Mouse (Mus musculus) gastrocnemius, adult 8-10 months (tissue): ENCODE measurements at regions not wholly inside any gene's neighbourhood (a gene's known extent, or its start where the extent isn't known, plus 50 kb on each side); places are given as distances from the start of the nearest gene placed in this dataset.

Experiments
- DNase-seq, 2 experiments: peaks; one replicate each; pipeline ENCODE4 v3.0.0; 2022; ENCODE audit warnings: low spot score in 2 of 2

DNA sequence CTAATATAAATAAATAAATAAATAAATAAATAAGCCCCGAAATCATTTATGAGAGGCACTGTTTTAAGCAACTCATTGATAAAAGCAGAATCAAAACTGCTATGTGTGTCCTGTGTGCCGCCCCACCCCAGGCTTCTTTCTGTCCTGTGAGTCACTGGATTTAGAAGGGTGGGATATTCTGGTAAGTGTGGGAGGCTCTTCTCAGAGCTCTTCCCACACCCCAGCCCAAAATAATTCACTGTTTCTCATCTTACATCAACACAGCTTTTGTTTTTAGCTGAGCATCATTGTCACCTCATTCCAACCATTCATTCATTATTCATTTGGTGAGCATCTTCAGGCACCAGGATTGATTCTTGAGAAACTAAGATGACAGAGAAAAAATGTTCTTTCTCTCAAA, 118.4 kb downstream of the Barx2 start:
- DNase-seq = no peak

DNA sequence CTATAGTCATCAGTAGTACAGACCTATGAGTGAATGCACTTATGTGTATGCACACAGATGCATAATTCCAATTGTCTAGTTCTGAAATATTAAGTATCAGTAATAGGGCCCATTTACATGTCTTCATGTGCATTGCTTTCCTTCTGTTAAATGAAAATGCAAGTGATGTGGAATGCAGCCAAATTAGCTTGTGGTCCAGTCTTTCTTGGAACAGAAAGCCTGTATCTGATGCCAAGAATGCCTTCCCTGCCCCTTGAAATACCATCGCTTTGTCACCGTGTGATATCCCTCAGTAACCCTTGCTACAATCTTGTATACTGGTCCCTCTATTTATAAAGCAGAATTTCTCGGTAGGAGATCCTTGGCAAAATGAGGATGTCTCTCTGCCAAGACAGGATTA, 137.3 kb downstream of the Barx2 start:
- DNase-seq = no peak

DNA sequence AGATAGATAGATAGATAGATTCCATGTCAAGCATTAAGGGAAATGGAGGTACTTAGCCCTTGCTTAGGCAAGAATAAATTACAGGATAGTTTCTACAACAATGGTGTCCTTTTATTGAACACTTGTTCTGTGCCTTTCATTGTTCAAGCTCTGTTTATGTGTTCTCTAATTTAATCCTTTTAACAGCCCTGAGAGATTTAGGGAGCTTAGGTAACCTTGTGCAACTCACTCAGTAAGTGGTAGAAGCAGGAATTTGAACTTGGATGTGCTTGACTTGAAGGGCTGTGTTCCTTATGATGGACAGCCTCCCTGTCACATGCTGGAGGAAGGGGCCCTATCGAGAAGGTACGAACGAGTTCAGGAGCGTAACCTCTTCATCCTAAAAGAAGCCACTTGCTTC, 147.9 kb downstream of the Barx2 start:
- DNase-seq = no peak

DNA sequence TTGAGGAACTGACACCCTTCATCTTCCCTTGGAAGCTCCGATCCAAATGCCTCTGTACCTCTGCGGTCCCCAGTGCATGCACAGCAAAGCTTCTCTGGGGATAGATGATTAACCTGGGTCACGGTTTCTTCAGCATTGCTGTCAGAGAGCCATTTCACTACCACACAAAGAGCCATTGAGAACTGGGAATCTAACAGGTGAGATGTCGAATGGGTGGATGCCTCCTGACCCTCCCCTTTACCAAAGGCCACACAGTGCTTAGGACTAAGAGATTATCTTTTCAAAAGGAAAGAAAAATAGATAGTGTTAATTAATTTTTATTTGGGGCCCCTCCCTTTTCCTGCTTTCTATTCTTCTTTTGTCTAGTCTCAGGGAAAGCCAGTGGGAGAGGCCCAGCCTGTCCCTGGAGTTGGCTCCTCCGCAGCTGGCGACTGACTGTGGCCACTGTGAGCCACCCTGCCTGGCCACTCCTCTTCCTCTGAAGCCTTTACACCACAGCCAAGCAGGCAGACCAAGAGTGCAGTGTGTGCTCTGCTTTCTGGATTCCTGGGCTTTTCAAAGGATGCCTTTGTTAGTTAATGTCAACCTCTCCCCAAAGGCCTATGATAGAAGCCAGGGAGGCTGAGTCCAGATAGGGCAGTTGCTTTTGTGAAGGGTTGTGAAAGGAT, 155.2 kb downstream of the Barx2 start:
- no peak for DNase-seq

DNA sequence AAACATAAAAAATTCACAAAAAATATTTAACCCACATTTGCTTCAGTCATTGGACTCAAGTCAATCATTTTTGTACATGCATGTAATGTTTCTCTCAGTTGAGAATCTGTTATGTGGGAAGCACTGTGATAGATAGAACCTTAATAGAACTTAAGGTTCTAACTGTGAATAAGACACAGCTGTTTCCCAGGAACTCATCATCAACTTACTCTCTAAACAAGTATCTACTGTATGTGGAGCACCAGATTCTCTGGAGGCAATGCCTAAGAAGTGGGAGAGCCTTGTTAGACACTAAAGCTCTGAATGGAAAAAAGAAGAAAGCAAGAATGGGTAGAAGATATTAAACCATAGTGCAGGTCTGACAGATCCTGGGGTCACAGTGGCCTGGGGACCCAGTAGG, 182.8 kb downstream of the Barx2 start:
- DNase-seq = no peak

DNA sequence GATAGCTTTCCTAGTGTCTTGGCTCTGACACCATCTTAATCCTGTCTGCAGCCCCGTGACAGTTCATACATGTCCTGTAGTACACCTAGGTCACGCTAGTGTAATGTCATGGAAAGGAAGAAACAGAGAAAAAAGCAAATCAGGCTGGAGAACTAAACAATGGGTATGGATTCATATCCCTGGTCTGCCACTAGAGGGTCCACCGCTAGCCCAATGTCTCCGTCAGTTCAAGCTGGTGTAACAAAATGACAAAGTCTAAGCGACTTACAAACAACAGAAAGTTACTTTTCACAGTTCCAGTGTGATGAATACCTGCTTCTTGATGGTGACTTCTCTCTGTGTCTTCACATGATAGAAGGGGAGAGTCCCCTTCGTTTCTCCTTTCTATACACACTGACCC, 194.0 kb downstream of the Barx2 start:
- DNase-seq = no peak

DNA sequence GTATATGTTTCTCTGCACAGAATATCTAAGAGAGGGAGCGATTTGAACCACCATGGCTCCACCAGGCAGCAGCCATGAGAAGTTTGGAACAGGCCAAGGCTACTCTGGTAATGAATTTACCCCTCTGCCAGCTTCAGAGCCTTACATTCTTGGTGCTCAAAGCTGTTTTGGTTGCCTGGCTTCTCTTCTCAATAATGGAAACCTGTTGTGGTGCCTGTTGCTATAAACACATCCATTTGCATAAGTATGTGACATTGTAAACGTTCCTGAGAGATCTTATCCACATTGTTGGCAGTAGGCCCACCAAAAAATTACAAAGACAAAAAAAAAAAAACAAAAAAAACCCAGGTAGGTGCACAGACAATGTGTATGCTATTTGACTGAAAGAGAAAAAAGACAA, 203.2 kb downstream of the Barx2 start:
- DNase-seq = no peak

DNA sequence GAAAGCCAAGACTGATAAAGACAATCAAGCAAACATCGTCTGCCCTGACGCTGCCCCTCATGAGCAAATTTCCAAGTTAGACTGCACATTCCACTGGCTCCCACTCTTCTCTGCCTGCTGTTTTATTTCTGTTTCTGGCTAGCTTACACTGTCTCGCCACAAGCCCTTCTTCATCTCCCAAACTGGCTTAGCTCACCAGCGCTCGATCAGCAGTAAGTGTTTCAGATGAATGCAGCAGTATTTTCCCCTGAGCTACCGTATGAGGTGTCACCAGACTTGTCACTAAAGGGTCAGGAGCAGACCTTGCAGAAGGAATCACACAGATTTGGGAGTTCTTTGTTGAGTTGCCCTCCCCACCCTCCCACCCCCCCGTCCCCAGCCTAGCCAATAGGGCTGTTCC, 206.6 kb downstream of the Barx2 start:
- no peak for DNase-seq

DNA sequence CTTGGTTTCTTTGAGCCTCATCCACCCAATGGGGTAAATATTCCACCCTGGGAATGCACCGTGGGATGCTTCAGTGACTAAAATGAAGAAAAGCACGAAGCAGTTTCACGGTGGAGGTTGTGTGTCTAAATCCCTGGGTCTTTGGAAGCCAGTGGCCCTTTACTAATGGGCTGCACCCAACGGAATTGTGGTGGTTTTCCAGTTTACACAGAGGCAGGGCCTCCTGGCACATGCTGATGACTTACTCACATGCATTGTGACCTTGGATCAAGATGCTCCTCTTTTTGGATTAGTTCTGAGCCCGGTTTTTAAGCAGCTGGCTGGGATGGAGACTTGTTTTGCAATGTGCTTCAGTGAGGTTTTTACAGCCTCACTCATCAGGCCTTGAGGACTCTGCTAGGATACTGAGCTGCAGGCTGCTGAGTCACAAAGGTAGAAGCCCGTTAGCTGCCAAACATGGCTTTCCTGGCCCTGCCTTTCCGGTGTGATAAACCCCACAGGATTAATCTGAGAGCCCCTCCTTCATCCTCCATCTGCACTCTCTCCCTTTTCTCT, 222.3 kb downstream of the Barx2 start:
- no peak for DNase-seq

DNA sequence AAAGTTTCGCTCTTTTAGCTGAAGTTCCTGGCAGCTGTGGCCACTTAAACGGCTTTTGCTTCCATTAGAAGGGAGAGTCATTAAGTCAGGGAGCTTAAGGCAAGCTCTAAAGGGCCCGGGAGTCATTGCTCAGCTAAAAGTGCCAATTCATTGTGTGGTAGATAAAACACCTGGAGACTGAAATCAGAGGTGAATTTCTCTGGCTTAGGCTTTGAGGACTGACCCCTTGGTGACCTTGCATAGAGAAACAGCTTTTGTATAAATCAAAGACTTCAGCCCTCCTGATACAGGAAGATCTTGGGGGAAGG, 224.1 kb upstream of the Tmem45b start:
- no peak for DNase-seq

DNA sequence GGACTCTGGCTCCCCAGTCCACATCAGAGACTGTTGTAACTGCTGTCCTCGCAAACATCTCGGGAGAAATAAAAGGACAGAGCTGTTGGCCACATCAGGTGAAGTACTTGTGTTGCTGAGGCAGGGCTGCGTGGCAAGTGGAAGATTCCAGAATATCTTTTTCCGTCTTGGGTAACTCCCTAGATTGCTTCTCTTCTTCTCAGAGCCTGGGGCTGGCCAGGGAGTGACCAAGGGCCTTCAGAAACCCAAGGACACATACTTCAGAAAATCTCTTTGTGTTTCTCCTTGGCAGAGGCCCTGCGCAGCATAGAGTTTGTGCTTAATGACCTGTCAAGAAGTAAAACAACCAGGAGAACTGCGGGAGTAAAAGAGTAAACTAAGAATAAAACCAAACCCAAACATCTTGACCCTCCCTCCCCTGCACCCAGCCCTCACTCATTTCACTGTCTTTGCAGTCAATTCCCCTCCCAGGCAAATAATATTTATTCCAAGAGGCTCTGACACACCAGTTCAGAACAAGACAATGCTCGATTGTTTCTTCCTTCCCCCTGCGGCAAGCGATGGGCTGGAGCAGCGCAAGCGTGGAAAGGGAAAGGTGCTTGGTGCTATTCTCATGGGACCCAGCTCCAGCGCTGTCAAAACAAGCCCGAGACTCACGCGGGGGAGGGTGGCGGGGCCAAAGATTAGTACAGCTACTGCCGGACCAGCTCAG, 223.6 kb upstream of the Tmem45b start:
- DNase-seq = no peak

DNA sequence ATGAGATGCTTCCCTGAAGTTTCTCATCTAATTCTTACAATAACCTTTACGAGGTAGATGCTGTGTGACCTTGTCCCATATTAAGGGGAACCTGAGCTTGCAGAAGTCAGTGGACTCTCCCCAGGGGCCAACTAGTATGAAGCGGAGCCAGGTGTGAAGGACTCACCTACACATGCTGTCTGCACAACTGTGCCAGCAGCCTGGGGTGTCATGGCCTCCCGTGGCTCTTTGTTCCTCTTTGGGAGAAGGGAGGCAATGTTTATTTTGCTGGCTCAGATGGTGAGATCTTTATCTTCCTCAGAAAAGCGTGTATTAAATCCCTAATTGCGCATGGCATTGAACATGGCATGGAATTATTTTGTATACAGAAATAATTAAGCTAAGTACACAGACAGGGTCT, 222.2 kb upstream of the Tmem45b start:
- DNase-seq = no peak

DNA sequence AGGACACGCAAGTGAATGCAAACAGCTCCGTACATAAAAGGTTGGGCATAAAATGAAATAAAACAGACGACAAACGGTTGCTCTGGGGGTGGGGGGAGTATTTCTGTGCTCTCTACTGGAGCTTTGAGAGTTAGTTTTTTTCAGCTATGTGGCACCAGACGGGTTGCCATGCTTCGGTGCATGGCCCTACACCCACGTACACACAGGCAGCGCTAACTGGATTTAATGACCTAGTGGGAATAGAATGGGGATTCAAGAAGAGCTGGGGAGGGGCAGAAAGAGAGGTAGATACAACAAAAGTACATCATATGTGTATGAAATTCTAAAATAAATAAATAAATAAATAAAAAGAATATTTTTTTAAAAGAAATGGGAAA, 220.5 kb upstream of the Tmem45b start:
- no peak for DNase-seq

DNA sequence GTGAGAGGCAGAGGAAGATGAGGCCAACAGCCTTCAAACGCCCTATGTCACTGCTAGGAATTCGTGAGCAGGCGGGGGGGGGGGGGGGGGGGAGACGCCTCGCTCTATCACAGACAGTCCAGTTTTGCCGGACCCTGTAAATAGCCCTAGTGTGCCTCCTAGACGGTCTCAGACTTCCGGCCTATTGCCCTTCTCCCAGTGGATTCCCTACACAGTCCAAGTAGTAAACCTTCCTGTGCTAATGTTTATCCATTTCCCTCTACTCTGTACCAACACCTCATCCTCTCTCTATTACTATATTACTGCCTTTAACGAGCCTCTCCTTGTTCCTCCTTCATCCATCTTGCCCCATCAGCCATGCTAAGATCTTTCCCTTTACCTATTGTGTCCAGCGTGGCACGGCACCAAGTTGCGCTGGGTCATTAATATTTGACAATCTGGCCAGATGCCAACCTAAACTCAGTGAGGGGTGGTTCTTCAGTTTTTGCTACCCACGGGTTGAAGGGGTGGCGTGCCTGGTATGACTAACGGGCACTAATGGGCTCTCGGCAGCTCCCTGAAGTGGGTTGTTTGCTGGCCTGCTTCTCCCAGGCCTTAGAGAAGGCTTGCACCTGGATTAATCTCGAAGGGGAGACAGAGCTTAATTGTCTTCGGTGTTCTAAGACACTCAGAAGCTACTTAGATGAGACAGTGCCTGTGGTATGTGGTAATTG, 220.0 kb upstream of the Tmem45b start:
- no peak for DNase-seq

DNA sequence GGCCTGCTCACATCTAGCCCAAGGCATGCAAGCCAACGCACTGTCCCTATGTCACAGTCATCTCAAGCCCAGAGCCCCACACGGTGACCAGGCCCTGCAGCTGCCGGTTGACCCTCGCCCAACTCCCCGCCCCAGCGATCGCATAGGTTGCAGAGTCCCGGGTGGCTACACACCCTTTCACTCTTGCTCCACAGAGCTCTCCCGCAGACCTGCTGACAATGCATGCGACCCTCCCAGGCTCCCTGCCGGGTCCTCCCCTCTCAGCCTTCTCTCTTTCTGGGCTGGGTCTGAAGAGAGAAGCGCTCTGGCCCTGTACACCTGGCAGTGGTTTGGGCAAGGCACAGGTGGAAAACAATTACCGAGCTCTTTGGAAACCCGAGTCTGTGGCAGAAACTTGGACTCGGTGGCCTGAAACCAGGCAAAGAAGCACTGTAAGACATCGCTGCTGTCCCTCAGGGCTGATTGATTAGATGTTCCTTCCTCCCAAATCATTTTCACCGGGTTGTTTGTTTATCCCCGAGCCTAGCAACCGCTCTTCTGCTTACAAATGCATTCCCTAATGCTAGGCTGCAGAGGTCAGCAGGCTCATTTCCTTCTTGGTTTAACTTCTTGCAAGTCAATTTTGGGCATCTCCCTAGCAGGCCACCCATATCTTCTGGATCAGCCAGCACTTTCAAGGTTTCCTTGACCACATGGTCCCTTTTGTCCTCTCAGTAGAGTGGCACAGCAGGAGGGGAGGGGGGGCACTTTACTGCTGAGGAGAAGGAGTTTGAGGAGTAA, 219.2 kb upstream of the Tmem45b start:
- no peak for DNase-seq

DNA sequence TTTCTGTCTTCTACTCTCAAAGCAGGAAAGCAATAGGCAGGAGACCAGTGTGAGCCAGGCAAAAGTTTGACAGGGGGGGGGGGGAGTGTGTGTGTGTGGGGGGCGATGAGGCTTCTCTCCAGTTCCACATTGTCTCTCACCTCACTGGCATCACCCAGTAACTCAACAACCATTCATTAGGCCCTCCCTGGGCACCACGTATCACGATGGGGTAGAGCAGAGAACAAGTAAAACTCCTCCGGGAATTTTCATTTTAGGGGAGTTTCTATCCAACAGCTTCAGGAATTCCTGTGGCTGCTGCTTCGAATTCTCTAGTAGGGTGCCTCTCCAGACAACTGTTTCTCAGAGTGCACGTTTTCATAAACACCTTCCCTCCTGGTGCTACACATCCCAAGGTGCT, 218.6 kb upstream of the Tmem45b start:
- DNase-seq = no peak

DNA sequence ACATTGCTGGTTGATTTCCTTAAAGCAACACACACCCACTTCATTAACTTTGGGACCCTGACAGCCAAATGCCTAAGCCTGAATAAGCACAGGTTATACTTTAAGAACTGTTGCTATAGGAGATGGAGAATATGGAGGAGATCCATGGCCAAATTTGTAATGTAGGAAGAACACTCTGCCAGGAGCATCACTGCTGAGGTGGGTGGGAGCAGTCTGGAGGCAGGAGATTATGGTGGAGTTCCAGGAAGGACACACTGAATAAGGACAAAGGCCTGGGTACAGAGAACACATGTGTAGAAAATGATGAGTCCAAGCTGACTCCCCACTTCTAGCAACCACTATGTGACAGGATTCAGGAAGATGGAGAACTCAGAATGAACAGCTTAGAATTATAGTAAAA, 212.9 kb upstream of the Tmem45b start:
- DNase-seq = no peak

DNA sequence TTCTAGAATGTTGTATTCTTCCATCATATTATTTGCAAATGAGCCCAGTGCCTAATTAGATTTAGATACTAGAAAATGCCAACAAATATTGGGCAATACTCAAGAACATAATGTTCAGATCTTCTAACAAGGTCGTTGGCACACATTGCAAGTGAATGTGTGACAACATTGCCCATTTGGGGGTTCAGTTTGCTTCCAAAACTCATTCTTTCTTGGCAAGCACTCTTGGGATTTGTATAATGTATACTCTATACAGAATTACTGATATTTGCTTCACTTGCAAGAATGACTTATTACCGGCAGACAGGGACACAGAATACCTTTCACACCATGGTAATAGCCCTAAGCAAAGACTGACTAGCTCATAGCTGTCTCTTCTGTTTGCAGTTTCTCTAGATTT, 194.8 kb upstream of the Tmem45b start:
- no peak for DNase-seq

DNA sequence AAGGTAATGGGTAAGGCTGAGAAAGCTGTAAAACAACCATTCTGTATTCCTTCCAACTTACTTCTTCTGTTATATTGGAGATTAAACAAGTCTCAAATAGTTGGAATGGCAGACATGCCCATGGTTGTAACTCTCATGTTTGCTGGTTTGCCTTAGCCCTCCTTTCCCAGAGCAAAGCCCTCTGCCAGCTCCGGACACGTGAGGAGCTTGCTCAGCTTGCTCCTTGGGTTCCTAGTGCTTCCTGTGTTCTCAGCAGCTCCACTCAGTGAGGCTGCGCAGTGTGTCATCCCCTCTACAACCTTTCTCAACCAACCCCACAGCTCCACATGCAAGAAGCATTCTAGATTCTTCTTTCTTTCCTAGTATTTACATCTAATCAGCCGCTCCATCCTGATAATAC, 193.3 kb upstream of the Tmem45b start:
- no peak for DNase-seq

DNA sequence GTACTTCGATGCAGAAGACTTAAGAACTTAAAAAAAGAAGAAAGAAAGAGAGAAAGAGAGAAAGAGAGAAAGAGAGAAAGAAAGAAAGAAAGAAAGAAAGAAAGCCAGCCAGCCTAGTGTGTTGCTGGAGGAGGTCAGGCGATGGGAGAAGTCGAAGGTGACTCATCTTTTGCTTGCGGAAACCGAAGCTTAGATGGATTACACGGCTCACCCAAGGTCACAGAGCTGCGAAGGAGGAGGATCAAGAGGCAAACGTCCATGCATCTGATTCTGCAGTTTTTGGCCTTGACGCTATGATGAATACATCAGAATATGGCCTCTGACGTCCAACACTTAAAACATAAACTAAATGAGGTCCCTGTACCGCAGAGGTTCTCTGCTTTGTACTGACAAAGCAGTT, 192.4 kb upstream of the Tmem45b start:
- DNase-seq = no peak

DNA sequence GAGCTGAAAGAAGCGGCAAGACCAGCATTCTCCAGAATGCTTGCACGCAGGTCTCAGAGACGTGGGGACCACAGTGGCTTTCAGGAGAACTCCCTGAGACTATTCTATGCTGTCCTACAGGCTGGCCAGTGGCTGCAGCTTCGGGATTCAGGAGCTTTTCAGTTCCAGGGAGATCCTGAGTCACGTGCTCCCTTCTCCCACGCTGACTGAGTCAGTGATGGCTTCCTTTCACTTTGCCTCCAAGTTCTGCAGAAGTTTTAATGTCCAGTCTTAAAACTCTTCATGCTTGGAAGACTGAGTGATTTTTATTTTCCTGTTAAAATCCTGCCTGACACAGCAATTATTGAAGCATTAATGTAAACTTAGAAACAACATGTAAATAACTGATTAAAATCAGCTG, 190.5 kb upstream of the Tmem45b start:
- DNase-seq = no peak

DNA sequence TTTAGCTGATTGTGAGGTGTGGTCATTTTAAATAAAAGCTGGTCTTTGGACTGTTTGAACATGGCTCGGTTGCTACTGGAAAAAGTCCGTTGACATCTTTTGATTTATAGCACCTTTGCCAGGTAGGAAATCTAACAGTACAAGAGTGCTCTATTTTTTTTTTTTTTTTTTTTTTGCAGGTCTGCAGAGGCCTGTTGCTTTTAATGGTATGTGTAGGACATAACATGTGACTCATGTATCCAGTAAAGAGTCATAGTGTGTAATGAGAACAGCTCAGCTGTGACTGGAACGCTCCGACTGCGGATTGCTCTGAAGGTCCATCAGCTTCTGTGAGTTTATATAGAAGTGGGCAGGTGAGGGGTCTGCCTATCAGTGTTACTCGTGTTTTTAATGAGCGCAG, 190.0 kb upstream of the Tmem45b start:
- DNase-seq = no peak
